Mouse (Mus musculus) hindlimb bud, embryonic 11.5 days (tissue): Measurements from ENCODE around the gene 4933421I07Rik.

Experiments used
- DNase-seq: peaks from one replicate; pipeline ENCODE4 v3.0.0-alpha.2; 2012; ENCODE audit warnings: low read depth, low spot score; ENCODE audit errors: extremely low spot score

Gene 4933421I07Rik

DNA sequence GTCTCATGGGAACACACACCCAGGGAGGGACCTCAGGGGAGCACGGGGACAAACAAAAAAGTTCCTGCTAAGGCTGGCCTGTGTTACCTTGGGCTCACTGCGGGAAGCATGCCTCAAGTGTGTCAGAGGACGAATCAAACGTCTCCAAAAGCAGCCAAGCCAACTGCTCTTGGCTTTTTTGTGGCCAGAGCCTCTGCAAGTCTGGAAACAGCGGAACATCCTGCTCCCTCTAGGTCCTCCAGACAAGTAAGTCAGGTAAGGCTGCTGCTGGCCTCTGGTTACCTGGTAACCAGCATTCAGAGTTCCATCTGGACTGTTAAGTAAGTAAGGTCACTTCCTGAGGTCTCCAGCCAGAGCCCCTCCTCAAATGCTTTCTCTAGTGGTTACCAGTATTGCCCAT lies at the start of gene 4933421I07Rik:
4933421I07Rik (minus strand) TSS at position 271 of the 400 bp plus-strand sequence.
- no peak for DNase-seq

DNA sequence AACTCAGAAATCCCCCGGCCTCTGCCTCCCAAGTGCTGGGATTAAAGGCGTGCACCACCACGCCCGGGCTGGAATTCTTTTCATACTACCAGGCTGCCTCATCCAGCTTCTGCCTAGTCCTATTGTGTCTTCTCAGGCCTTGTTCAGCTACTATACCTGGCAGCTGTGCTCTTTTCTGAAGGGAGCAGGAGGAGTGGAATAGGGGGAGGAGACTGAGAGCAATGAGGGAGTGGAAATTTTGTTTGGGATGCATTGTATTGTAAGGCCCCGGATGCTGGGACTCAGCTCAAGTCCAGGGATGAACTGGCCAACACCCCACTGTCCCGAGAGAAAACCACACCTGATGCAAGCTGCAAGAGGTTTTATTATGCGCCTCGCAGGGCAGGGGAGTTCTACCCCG lies 49.4 kb upstream of the 4933421I07Rik start:
- no peak for DNase-seq

DNA sequence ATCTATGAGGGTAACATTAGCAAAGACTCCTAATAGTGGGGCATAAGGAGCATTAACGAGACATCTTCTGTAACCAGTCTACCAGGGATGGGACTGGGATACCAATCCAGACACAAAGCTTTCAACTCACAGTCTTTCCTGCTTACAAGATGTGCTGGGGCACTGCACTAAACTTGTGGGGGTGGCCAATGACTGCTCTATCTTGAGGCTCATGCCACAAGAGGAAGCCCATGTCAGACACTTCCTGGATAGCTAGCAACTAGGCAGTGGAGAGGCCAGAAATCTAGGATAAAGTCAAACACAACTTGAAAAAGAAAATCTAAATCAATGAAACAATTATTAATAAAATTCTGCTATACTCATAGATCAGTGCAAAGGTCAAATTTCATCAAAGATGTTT lies 48.3 kb upstream of the 4933421I07Rik start:
- no peak for DNase-seq

DNA sequence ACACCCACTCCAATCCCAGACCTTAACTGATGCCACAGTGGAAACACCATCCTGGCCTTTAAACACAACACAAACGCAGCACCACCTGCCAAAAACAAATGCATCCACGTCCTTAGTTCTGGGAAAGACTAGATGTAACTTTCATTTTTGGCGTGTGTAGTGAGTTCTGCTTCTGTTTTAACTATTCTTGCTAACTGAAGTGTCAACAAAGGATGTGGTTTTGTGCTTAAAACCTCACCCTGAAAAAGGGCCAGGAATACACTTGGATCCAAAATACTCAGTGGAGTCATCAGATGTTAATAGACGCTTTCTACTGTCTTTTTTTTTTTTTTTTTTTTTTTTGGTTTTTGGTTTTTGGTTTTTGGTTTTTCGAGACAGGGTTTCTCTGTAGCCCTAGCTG lies 42.9 kb upstream of the 4933421I07Rik start:
- DNase-seq: no peak

DNA sequence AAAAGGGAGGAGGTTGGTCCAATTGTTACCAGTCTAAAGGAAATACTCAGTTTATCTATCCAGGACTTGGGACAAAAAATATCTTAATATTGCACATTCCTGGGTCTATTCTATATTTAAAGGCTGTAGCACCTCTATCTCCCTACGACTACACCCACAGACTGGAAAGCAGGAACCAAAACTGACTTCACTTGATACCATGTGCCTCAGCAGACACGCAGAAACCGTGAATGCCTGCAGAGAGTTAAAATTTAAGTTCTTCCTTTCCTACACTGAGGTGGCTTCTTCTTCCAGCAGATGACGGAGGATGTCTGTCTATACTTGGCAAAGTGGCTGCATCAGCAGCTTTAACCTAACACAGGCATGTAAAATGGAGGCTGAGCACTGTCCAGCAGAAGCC lies 42.4 kb upstream of the 4933421I07Rik start:
- no peak for DNase-seq

DNA sequence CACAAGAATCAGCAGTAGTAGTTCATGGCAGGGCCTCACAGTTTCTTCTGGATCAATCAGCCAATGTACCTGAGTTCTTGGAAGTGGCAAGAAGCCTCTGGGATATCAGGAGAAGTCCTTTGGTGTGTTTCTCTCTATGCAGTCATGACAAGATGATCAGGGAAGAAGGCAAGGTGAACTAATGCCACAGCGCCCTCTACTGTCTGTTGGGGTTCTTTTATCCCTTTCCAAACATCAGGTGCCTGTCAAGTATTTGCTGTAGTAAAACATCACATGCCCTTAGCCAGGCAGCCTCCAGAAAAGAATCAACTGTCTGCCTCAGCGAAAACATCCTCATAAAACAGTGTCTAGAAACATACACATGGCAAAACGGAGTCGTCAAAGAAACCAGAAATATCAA lies 6.7 kb upstream of the 4933421I07Rik start:
- DNase-seq: no peak

DNA sequence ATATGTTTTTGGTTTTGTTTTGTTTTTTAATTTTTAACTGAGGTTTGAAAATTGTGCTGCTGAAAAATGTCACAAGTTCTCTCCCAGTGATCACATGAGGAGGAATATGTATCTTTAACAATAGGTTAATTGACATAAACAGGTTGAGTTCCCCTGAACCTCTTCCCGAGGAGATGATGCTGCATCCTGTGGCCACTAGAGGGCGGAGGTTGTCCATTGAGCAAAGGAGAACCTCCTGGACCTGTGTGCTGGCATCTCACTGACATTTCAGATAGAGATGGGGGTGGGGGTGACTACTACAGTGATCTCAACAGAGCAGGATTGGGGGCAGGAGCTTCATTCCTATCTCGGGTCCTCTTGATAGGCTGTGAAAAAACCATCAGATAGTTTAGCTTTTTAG lies 2.7 kb upstream of the 4933421I07Rik start:
- DNase-seq: no peak

DNA sequence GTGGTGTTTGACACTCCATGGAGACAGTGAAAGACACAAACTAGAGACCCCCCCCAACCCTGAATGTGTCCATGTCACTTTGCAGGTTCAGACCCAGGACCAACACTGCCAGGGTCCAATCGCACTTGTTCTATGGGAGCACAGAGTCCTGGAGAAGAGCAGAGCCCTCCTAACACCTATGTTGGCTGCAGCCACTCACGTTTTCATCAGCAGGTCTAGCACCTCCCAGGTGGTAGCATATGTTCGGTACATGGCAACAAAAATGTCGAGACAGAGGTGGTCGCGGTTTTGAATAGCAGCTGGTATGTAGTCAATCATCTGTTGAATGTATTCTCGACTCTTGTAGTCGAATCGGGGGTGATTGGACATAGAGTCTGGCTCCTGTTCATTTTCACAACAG lies 568 bp downstream of the 4933421I07Rik start:
- DNase-seq: no peak
